Mouse (Mus musculus): ENCODE results near the gene St6galnac3. TPM values are rescaled to one million over a fixed set of nuclear protein-coding genes. Genes with fewer than 3 reads are reported as not detected.

St6galnac3 gene
- total and polyA plus RNA-seq, 3 experiments: 0.08 to 1.1 (median 0.38) TPM

- TF ChIP-seq ZKSCAN1 (IDR thresholded peaks at IDR 0.05; ENCODE audit: borderline replicate concordance, low read depth, low read length) (no peak), HCFC1 (IDR thresholded peaks at IDR 0.05; ENCODE audit: low read depth, low read length) (no peak), NRF1 (IDR thresholded peaks at IDR 0.05; ENCODE audit: low read depth, low read length) (no peak), CTCF (conservative IDR thresholded peaks at IDR 0.05 in 1 of 2, IDR thresholded peaks at IDR 0.05 in 1 of 2; ENCODE audit: low read depth in 2 of 2, low read length in 2 of 2) (no peak), JUN (IDR thresholded peaks at IDR 0.05; ENCODE audit: insufficient read depth, low read depth, low read length) (no peak)
Observed at GRCm38 (mm10) chr3:153475919-153476318, 249.1 kb downstream of the St6galnac3 start (continued).

GRCm38 (mm10) chr3:153475461-153475860 is 249.5 kb downstream of the St6galnac3 start:
- Histone ChIP-seq H3K9me3 (replicated peaks; ENCODE audit: low read length) (no peaks in the 10 kb centered on the region), H3K79me2 (replicated peaks; ENCODE audit: control insufficient read depth, extremely low read depth, insufficient read depth, poor library complexity, severe bottlenecking) (no peaks in the 10 kb centered on the region), H3K4me3 (replicated peaks in 1 of 3; ENCODE audit: low read depth in 2 of 3, low read length in 2 of 3, poor library complexity in 1 of 3) (no peak overlapping the region), H3K9ac (ENCODE audit: insufficient read depth, low read depth) (no peak overlapping the region), H3K36me3 (replicated peaks in 1 of 2; ENCODE audit: control insufficient read depth in 1 of 2, insufficient read depth in 1 of 2, low read length in 1 of 2) (no peaks in the 10 kb centered on the region), H3K4me2 (ENCODE audit: insufficient read depth, low read depth, poor library complexity, severe bottlenecking) (no peak overlapping the region), H3K27me3 (replicated peaks) (no peaks in the 10 kb centered on the region), H3K4me1 (ENCODE audit: control insufficient read depth in 1 of 2, insufficient read depth in 2 of 2) (peaks cover 11 to 15% of the 10 kb centered on the region in 2 experiments), H3K27ac (ENCODE audit: insufficient read depth, low read depth) (no peak overlapping the region)
- TF ChIP-seq TCF12 (IDR thresholded peaks at IDR 0.05; ENCODE audit: low read depth, low read length) (no peak), USF1 (IDR thresholded peaks at IDR 0.05; ENCODE audit: low read depth, low read length) (no peak), POLR2A (IDR thresholded peaks at IDR 0.05; ENCODE audit: low read depth, low read length) (no peak), CHD2 (IDR thresholded peaks at IDR 0.05; ENCODE audit: low read length) (no peak), MXI1 (IDR thresholded peaks at IDR 0.05; ENCODE audit: low read depth, low read length) (no peak)
- in situ Hi-C loops (cut with MboI; ENCODE audit: low pct_ligation_motif_present, low pct_unique_long_range_greater_than_20kb, low sequenced_read_pairs): no loop called here
- no peak for DNase-seq (ENCODE audit: extremely low read depth)
- dilution Hi-C loops (cut with MboI; ENCODE audit: extremely low pct_ligation_motif_present, extremely low pct_unique_long_range_greater_than_20kb, low sequenced_read_pairs): no loop called here

GRCm38 (mm10) chr3:153472583-153473471 is 252.1 kb downstream of the St6galnac3 start:
- Histone ChIP-seq H3K9me3 (replicated peaks; ENCODE audit: low read length) (no peaks in the 10 kb centered on the region), H3K4me1 (ENCODE audit: control insufficient read depth in 1 of 2, insufficient read depth in 2 of 2) (peaks cover 19 to 21% of the 10 kb centered on the region in 2 experiments), H3K27ac (ENCODE audit: insufficient read depth, low read depth) (no peak overlapping the region), H3K79me2 (replicated peaks; ENCODE audit: control insufficient read depth, extremely low read depth, insufficient read depth, poor library complexity, severe bottlenecking) (no peaks in the 10 kb centered on the region), H3K36me3 (replicated peaks in 1 of 2; ENCODE audit: control insufficient read depth in 1 of 2, insufficient read depth in 1 of 2, low read length in 1 of 2) (no peaks in the 10 kb centered on the region), H3K9ac (ENCODE audit: insufficient read depth, low read depth) (no peak overlapping the region), H3K4me3 (replicated peaks in 1 of 3; ENCODE audit: low read depth in 2 of 3, low read length in 2 of 3, poor library complexity in 1 of 3) (no peak overlapping the region), H3K27me3 (replicated peaks) (no peaks in the 10 kb centered on the region), H3K4me2 (ENCODE audit: insufficient read depth, low read depth, poor library complexity, severe bottlenecking) (no peak overlapping the region)
- no peak for DNase-seq (ENCODE audit: extremely low read depth)
- dilution Hi-C loops (cut with MboI; ENCODE audit: extremely low pct_ligation_motif_present, extremely low pct_unique_long_range_greater_than_20kb, low sequenced_read_pairs): no loop called here
- in situ Hi-C loops (cut with MboI; ENCODE audit: low pct_ligation_motif_present, low pct_unique_long_range_greater_than_20kb, low sequenced_read_pairs): no loop called here
- TF ChIP-seq ELF1 (IDR thresholded peaks at IDR 0.05; ENCODE audit: low read depth, low read length) (no peak), KAT2A (IDR thresholded peaks at IDR 0.05; ENCODE audit: insufficient replicate concordance, low read length) (no peak), MEF2A (IDR thresholded peaks at IDR 0.05; ENCODE audit: borderline replicate concordance, low read depth, low read length) (no peak), UBTF (IDR thresholded peaks at IDR 0.05; ENCODE audit: low read depth, low read length) (no peak), BHLHE40 (IDR thresholded peaks at IDR 0.05; ENCODE audit: low read depth, low read length) (no peak), MYC (IDR thresholded peaks at IDR 0.05; ENCODE audit: low read depth, low read length) (no peak), E2F4 (IDR thresholded peaks at IDR 0.05; ENCODE audit: insufficient replicate concordance, low read depth, low read length) (no peak), CTCF (conservative IDR thresholded peaks at IDR 0.05 in 1 of 2, IDR thresholded peaks at IDR 0.05 in 1 of 2; ENCODE audit: low read depth in 2 of 2, low read length in 2 of 2) (no peak), ZNF384 (IDR thresholded peaks at IDR 0.05; ENCODE audit: low read depth, low read length) (no peak)

Measured in CH12.LX (cell line).